Mouse (Mus musculus) layer of hippocampus, postnatal 10 days (tissue): ENCODE data around the gene Ccnq. TPM values are rescaled to one million over a fixed set of nuclear protein-coding genes. Genes with fewer than 3 reads are reported as not detected.

Source experiments
- DNase-seq, 2 experiments: peaks; one replicate each; pipeline ENCODE4 v3.0.0; 2021; ENCODE audit warnings: low spot score in 2 of 2
- long read RNA-seq: library from polyadenylated mRNA; stranded (forward); transcript quantifications from one replicate; pipeline ENCODE4 v2.0.0, GENCODE M21; 2023
- total RNA-seq, 2 experiments: library from RNA; stranded (reverse); gene quantifications; 2 replicates each; pipeline ENCODE4 v1.2.3; 2021

Ccnq gene
- total RNA-seq = 10 to 100 TPM; 16.2 to 19.4 TPM
- long read RNA-seq, transcript Ccnq-201 (1 exons, 1,224 nt) = major isoform, 29 of 29 reads
- long read RNA-seq, partial matches to known transcripts = 0 of 29 reads
- long read RNA-seq, other reads (novel, unspliced or antisense) = 0 of 29 reads

- DNase-seq = peak; percentile 71 to 78
Measured at GRCm38 (mm10) chr11:78750885-78751842, at the start of gene Ccnq. TSS of gene Ccnq (minus strand) at chr11:78751729.

GRCm38 (mm10) chr11:78801094-78801493, 49.6 kb upstream of the Ccnq start:
- DNase-seq = no peak

- DNase-seq = no peak
Measured at GRCm38 (mm10) chr11:78796072-78796729, 44.7 kb upstream of the Ccnq start.

GRCm38 (mm10) chr11:78793116-78793515, 41.6 kb upstream of the Ccnq start:
- DNase-seq = no peak

- no peak for DNase-seq
Measured at GRCm38 (mm10) chr11:78792465-78792864, 40.9 kb upstream of the Ccnq start.

GRCm38 (mm10) chr11:78792055-78792454, 40.5 kb upstream of the Ccnq start:
- peak in 1 of 2 experiments; percentile 10 for DNase-seq

GRCm38 (mm10) chr11:78791582-78791981, 40.1 kb upstream of the Ccnq start:
- peak; percentile 58 to 65 for DNase-seq

- no peak for DNase-seq
Measured at GRCm38 (mm10) chr11:78789370-78790060, 38.0 kb upstream of the Ccnq start.

GRCm38 (mm10) chr11:78786013-78786431, 34.5 kb upstream of the Ccnq start:
- no peak for DNase-seq

GRCm38 (mm10) chr11:78782791-78783347, 31.3 kb upstream of the Ccnq start:
- no peak for DNase-seq

- no peak for DNase-seq
Measured at GRCm38 (mm10) chr11:78782326-78782725, 30.8 kb upstream of the Ccnq start.

- DNase-seq = no peak
Measured at GRCm38 (mm10) chr11:78780571-78780970, 29.0 kb upstream of the Ccnq start.

- no peak for DNase-seq
Measured at GRCm38 (mm10) chr11:78780002-78780401, 28.5 kb upstream of the Ccnq start.

GRCm38 (mm10) chr11:78777851-78778680, 26.5 kb upstream of the Ccnq start:
- DNase-seq = no peak

- no peak for DNase-seq
Measured at GRCm38 (mm10) chr11:78771751-78772283, 20.3 kb upstream of the Ccnq start.

GRCm38 (mm10) chr11:78770436-78770835, 18.9 kb upstream of the Ccnq start:
- no peak for DNase-seq

- DNase-seq = no peak
Measured at GRCm38 (mm10) chr11:78768778-78769177, 17.2 kb upstream of the Ccnq start.

- no peak for DNase-seq
Measured at GRCm38 (mm10) chr11:78766069-78766830, 14.7 kb upstream of the Ccnq start.

GRCm38 (mm10) chr11:78764820-78765219, 13.3 kb upstream of the Ccnq start:
- no peak for DNase-seq
